Mouse (Mus musculus) C2C12 (cell line): Measurements from ENCODE around the gene Epha4. TPM values are rescaled to one million over a fixed set of nuclear protein-coding genes. Genes with fewer than 3 reads are reported as not detected.

Experiments
- H3K27me3 ChIP-seq: one replicate; pipeline ENCODE4 v1.6.1; 2011; ENCODE audit not compliant: control insufficient read depth, insufficient read depth, insufficient read length
- H3K36me3 ChIP-seq: one replicate; pipeline ENCODE4 v1.6.1; 2011; ENCODE audit not compliant: control insufficient read depth, insufficient read depth
- H3K4me3 ChIP-seq: one replicate; pipeline ENCODE4 v1.5.1; 2011; ENCODE audit warnings: mild to moderate bottlenecking, control low read depth; ENCODE audit not compliant: poor library complexity, insufficient read depth, severe bottlenecking
- H3K79me2 ChIP-seq: one replicate; pipeline ENCODE4 v1.6.1; 2011; ENCODE audit not compliant: control insufficient read depth, insufficient read depth
- H3K79me3 ChIP-seq: one replicate; pipeline ENCODE4 v1.6.1; 2011; ENCODE audit warnings: low read depth, control low read depth
- H3ac ChIP-seq: one replicate; pipeline ENCODE3; 2011; ENCODE audit warnings: low read depth; ENCODE audit not compliant: control insufficient read depth, insufficient read length
- CEBPB ChIP-seq: IDR thresholded peaks from one replicate; pipeline ENCODE4 v1.6.1; 2011; ENCODE audit warnings: low read depth, mild to moderate bottlenecking, control low read depth, moderate library complexity
- CTCF ChIP-seq: IDR thresholded peaks from one replicate; pipeline ENCODE4 v1.5.1; 2011; ENCODE audit not compliant: control insufficient read depth, insufficient read depth, insufficient read length
- FOSL1 ChIP-seq: IDR thresholded peaks from one replicate; pipeline ENCODE4 v1.8.0; 2011; ENCODE audit warnings: mild to moderate bottlenecking, low read length; ENCODE audit not compliant: poor library complexity, insufficient read depth, severe bottlenecking
- MAX ChIP-seq: IDR thresholded peaks from one replicate; pipeline ENCODE4 v1.6.1; 2011; ENCODE audit warnings: mild to moderate bottlenecking, control low read depth
- MYOD1 ChIP-seq: IDR thresholded peaks from one replicate; pipeline ENCODE4 v1.6.1; 2011; ENCODE audit warnings: low read depth; ENCODE audit not compliant: control insufficient read depth, insufficient read length
- MYOG ChIP-seq: IDR thresholded peaks from one replicate; pipeline ENCODE4 v1.6.1; 2011; ENCODE audit not compliant: control insufficient read depth, insufficient read length; ENCODE audit errors: extremely low read depth
- USF1 ChIP-seq: IDR thresholded peaks from one replicate; pipeline ENCODE4 v1.6.1; 2011; ENCODE audit warnings: low read depth, mild to moderate bottlenecking, control low read depth, moderate library complexity
- polyA plus RNA-seq: library from polyadenylated mRNA; unstranded; fragments of >200 nt; fragmentation: generic; extraction: Trizol; gene quantifications from one replicate; pipeline ENCODE4 v1.2.1, GENCODE M21; 2012; ENCODE audit warnings: missing spikeins

Gene Epha4
- polyA plus RNA-seq, 1 experiment: 1.9 TPM

DNA sequence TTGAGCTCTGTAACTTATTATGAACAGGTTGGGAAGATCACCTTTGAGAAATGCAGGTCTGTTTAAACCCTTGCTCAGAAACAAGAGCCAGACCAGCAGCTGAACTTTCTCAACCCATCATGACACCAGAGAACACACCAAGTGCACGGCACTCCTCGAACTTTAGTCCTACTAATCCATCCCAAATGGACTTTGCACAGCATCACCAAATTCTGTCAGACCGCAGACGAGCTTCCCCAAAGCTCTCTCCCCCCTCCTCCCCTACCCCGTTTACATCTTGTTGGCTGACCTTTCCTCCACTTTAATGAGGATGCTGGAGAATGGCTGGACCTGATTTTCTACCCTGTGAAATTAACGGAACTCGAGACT is 19.1 kb downstream of the Epha4 start:
- peaks cover 11% of the 10 kb centered on the region for H3K79me3 ChIP-seq
- TF ChIP-seq USF1 (no peak), MYOG (no peak), MAX (no peak), CTCF (no peak), CEBPB (no peak), MYOD1 (no peak), FOSL1 (no peak)
- peaks cover 6% of the 10 kb centered on the region for H3K36me3 ChIP-seq
- peaks cover 29% of the 10 kb centered on the region for H3K79me2 ChIP-seq
- no peak overlapping the region for H3ac ChIP-seq
- H3K4me3 ChIP-seq: no peak overlapping the region
- H3K27me3 ChIP-seq: no peaks in the 10 kb centered on the region

DNA sequence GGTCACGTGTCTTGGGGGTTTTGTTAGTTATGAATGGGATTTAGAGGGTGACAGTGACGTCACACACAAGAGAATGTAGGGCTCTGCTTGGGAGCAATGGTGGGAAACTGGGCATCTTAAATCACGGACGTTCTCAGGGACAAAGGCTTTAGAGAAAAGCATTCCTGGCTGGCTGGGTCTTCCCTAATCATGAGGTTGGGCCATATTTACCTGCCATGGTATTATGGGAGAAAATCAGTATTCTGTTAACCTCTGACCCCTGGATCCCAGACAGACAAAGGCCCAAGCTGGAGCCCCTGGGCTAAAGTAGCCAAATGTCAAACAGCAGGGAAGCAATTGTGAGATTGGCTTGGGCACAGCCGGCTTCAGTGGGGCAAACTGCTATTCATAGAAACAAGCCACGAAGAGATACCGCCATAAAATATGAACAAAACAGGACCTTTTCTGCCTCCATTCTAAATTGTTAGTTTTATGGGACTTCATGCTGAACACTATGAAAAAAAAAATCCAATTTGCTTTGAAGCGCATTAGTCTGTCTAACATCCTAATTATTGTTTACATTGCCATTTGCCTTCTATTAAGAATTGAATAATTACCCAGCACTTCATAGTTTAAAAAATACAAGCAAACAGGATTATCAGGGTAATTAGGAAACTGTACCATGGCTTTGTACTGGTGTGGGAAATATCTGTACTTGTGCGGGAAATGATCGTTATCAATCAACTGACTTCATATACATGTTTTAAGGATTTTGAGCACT is 19.7 kb downstream of the Epha4 start:
- TF ChIP-seq MAX (no peak), CEBPB (no peak), MYOG (no peak), CTCF (no peak), MYOD1 (no peak), USF1 (no peak), FOSL1 (no peak)
- H3ac ChIP-seq: no peak overlapping the region
- peaks cover 27% of the 10 kb centered on the region for H3K79me2 ChIP-seq

DNA sequence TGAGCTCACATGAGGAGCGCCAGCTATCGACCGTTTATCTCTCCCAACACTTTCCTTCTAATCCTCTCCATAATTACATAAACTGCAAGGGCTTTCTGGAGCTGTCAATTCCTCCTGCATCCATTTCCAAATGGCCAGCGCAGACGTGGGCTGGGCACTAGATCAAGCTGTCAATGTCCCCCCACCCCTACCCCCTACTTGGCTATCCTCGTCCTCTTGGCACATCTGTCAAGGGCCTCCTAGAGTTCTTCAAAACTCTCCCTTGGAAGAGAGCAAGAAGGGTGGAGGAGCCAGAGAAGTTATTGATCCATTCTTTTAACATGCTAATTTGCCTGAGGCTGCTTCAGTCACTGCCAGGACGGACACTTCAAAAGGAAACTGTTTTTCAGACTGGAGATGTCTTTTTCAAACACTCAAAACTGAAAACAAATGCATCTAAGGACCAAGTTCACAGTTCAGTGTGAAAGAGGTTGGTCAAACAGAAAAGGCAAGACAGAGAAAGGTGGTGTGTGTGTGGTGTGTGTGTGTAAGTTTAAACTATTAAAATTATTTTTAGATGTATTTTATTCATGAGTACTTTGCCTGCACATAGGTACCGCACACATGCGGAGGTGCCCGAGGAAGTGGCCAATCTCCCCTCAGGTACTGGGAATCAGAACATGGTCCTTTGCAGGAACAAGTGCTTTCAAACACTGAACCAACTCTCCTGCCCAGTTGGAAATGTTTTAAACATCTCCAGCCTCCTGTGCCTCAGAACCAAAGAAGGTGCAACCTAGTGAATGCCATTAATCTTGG is 20.9 kb downstream of the Epha4 start:
- Histone ChIP-seq H3K36me3 (no peaks in the 10 kb centered on the region), H3K4me3 (no peak overlapping the region), H3K79me2 (peaks cover 18% of the 10 kb centered on the region), H3K27me3 (no peaks in the 10 kb centered on the region), H3K79me3 (peaks cover 3% of the 10 kb centered on the region), H3ac (no peak overlapping the region)
- TF ChIP-seq MYOG: no peak
- no peak for TF ChIP-seq CEBPB
- TF ChIP-seq CTCF: no peak
- no peak for TF ChIP-seq USF1
- TF ChIP-seq MYOD1: no peak
- no peak for TF ChIP-seq MAX
- no peak for TF ChIP-seq FOSL1

More for the DNA sequence above, 19.7 kb downstream of the Epha4 start:
- H3K36me3 ChIP-seq: peaks cover under 1% of the 10 kb centered on the region
- H3K4me3 ChIP-seq: no peak overlapping the region
- peaks cover 8% of the 10 kb centered on the region for H3K79me3 ChIP-seq
- no peaks in the 10 kb centered on the region for H3K27me3 ChIP-seq

DNA sequence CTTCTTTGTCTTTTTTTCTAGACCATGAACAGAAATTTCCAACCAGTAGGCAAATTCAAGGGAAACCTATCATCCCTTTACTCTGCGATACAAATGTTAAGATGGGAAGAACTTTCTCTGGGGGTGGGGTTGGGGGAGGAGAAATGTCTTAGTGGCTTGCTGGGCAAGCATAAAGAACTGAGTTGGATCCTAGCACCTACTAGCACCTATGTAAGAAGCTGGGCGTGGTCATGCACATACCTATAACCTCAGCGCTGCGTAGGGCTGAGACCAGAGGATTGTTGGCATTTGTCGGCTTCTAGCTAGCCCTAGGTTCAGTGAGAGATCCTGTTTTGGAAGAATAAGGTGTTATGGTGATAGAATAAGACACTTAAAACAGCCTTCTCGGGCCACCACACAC is 24.7 kb downstream of the Epha4 start:
- peaks cover 3% of the 10 kb centered on the region for H3K79me3 ChIP-seq
- no peaks in the 10 kb centered on the region for H3K27me3 ChIP-seq
- H3K4me3 ChIP-seq: no peak overlapping the region
- peaks cover 17% of the 10 kb centered on the region for H3K79me2 ChIP-seq
- H3ac ChIP-seq: no peak overlapping the region
- no peaks in the 10 kb centered on the region for H3K36me3 ChIP-seq
- TF ChIP-seq FOSL1: no peak
- TF ChIP-seq USF1: no peak
- TF ChIP-seq MYOD1: no peak
- TF ChIP-seq CTCF: no peak

DNA sequence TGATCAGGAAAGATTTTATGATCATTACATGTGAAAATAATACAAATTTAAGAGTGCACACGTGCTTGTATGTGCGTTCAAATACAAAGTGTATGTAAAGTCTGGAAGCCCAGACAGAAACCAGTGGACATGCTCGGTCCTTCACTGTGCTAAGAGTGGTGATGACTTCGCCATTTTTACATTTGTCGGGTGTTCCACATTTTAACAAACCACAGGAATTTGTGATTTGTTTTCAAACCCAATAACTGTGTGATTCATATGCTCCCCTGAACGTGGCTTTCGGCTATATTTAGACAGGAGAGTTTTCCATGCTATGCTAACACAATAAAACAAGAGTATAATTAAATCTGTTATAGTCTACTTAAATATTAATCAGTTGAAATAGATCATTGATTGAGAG is 25.5 kb downstream of the Epha4 start:
- Histone ChIP-seq H3K79me3 (peaks cover 3% of the 10 kb centered on the region), H3ac (no peak overlapping the region), H3K36me3 (no peaks in the 10 kb centered on the region), H3K27me3 (no peaks in the 10 kb centered on the region), H3K4me3 (no peak overlapping the region), H3K79me2 (peaks cover 13% of the 10 kb centered on the region)
- peak; percentile 10 for TF ChIP-seq FOSL1
- no peak for TF ChIP-seq MYOD1
- no peak for TF ChIP-seq MYOG
